Mouse (Mus musculus): ENCODE results near the gene Reg4. TPM values are rescaled to one million over a fixed set of nuclear protein-coding genes. Genes with fewer than 3 reads are reported as not detected.

The Reg4 gene
- total and polyA plus RNA-seq, 2 experiments from 2014 or later, result 0.19 TPM; not detected in 1

GRCm38 (mm10) chr3:98199747-98200146, 22.2 kb upstream of the Reg4 start:
- TF ChIP-seq CTCF (IDR thresholded peaks at IDR 0.05; ENCODE audit: low read depth), result no peak
- Histone ChIP-seq H3K36me3 (ENCODE audit: insufficient read depth, low read length) (no peaks in the 10 kb centered on the region), H3K9me3 (ENCODE audit: low read length) (no peaks in the 10 kb centered on the region), H3K27ac (no peak overlapping the region), H3K4me1 (ENCODE audit: insufficient read depth, low read length) (peaks cover 11% of the 10 kb centered on the region; the same call in 1 of the 2 replicates), H3K27me3 (ENCODE audit: insufficient read depth, low read length) (no peaks in the 10 kb centered on the region), H3K4me2 (ENCODE audit: low read depth, low read length) (no peak overlapping the region), H3K4me3 (ENCODE audit: low read length) (no peak overlapping the region), H3K9ac (replicated peaks; ENCODE audit: low read length) (no peak overlapping the region)
- ATAC-seq (no peak), DNase-seq (ENCODE audit: low spot score) (no peak)
- 74% methylated on average over 5 of the region's 5 CpGs for WGBS

- no peak for ATAC-seq
- 67% methylated on average over 5 of the region's 5 CpGs for WGBS
These were observed 18.7 kb upstream of the Reg4 start for GRCm38 (mm10) chr3:98203282-98203681.

DNA sequence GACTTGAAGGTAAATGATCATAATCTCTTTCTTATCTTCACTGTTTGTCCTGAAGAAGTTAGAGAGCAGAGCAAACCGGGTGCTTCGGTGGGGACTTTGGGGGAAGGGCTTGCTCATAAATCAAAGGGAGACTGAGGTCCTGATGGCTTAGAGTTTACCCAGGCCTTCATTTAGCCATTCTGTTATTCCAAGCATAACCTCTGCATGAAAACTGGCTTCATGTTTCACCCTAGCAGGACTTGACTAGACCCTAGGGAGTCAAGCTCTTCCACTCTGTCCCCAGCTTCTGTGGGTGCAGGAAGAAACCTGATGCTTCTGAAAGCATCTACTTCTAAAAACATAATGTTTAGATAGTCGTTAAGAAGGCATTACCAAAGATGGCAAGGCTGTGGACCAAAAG, 15.0 kb upstream of the Reg4 start:
- H3K9ac ChIP-seq (replicated peaks; ENCODE audit: low read length), result no peak overlapping the region
- H3K9me3 ChIP-seq (ENCODE audit: low read length), result no peaks in the 10 kb centered on the region
- H3K27me3 ChIP-seq (ENCODE audit: insufficient read depth, low read length), result no peaks in the 10 kb centered on the region
- H3K36me3 ChIP-seq (ENCODE audit: insufficient read depth, low read length), result no peaks in the 10 kb centered on the region
- WGBS, result 79% methylated on average over 3 of the region's 3 CpGs
- TF ChIP-seq CTCF (IDR thresholded peaks at IDR 0.05; ENCODE audit: low read depth), result no peak
- H3K4me2 ChIP-seq (ENCODE audit: low read depth, low read length), result no peak overlapping the region
- ATAC-seq, result no peak
- no peaks in the 10 kb centered on the region for H3K4me1 ChIP-seq (ENCODE audit: insufficient read depth, low read length)
- no peak overlapping the region for H3K27ac ChIP-seq
- no peak for DNase-seq (ENCODE audit: low spot score)
- no peak overlapping the region for H3K4me3 ChIP-seq (ENCODE audit: low read length)

More at GRCm38 (mm10) chr3:98203282-98203681, 18.7 kb upstream of the Reg4 start:
- Histone ChIP-seq H3K9me3 (ENCODE audit: low read length) (no peaks in the 10 kb centered on the region), H3K4me1 (ENCODE audit: insufficient read depth, low read length) (peaks cover 5% of the 10 kb centered on the region; the same call in 1 of the 2 replicates), H3K4me2 (ENCODE audit: low read depth, low read length) (no peak overlapping the region), H3K27me3 (ENCODE audit: insufficient read depth, low read length) (no peaks in the 10 kb centered on the region), H3K4me3 (ENCODE audit: low read length) (no peak overlapping the region), H3K36me3 (ENCODE audit: insufficient read depth, low read length) (no peaks in the 10 kb centered on the region), H3K9ac (replicated peaks; ENCODE audit: low read length) (no peak overlapping the region), H3K27ac (no peak overlapping the region)
- no peak for TF ChIP-seq CTCF (IDR thresholded peaks at IDR 0.05; ENCODE audit: low read depth)
- DNase-seq (ENCODE audit: low spot score), result no peak

DNA sequence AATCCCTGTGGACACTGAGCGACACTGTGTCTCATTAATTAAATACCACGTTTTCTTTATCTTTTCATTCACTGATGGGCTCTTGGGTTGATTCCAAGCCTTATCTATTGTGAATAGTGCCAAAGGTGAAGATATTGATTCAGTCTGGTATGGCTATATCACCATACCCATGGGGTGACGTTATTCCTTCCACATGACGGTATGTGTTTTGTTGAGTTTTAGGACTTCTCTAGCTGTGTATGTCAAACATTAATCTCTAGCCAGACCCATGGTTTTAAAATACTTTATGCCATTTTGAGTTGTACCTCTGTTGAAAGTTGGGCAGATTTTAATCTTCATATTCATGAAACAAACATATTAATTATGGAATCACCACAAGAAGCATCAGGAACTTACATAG, 12.8 kb upstream of the Reg4 start:
- ATAC-seq (no peak), DNase-seq (ENCODE audit: low spot score) (no peak)
- Histone ChIP-seq H3K4me3 (ENCODE audit: low read length) (no peak overlapping the region), H3K27ac (no peak overlapping the region), H3K9me3 (ENCODE audit: low read length) (no peaks in the 10 kb centered on the region), H3K27me3 (ENCODE audit: insufficient read depth, low read length) (no peaks in the 10 kb centered on the region), H3K36me3 (ENCODE audit: insufficient read depth, low read length) (no peaks in the 10 kb centered on the region), H3K9ac (replicated peaks; ENCODE audit: low read length) (no peak overlapping the region), H3K4me2 (ENCODE audit: low read depth, low read length) (no peak overlapping the region), H3K4me1 (ENCODE audit: insufficient read depth, low read length) (no peaks in the 10 kb centered on the region)
- TF ChIP-seq CTCF (IDR thresholded peaks at IDR 0.05; ENCODE audit: low read depth), result no peak
- WGBS, result 78% methylated on average over 4 of the region's 4 CpGs

- Histone ChIP-seq H3K4me3 (ENCODE audit: low read length) (no peak overlapping the region), H3K27ac (peak overlapping the region; percentile 54; the same call in 1 of the 2 replicates), H3K27me3 (ENCODE audit: insufficient read depth, low read length) (no peaks in the 10 kb centered on the region), H3K9me3 (ENCODE audit: low read length) (no peaks in the 10 kb centered on the region), H3K4me2 (ENCODE audit: low read depth, low read length) (no peak overlapping the region), H3K36me3 (ENCODE audit: insufficient read depth, low read length) (no peaks in the 10 kb centered on the region), H3K9ac (replicated peaks; ENCODE audit: low read length) (no peak overlapping the region), H3K4me1 (ENCODE audit: insufficient read depth, low read length) (no peaks in the 10 kb centered on the region)
- DNase-seq (ENCODE audit: low spot score), result no peak
- WGBS, result 57% methylated on average over 10 of the region's 10 CpGs
- TF ChIP-seq CTCF (IDR thresholded peaks at IDR 0.05; ENCODE audit: low read depth), result no peak
- ATAC-seq, result no peak
These were observed 11.1 kb upstream of the Reg4 start for GRCm38 (mm10) chr3:98210860-98211259.

DNA sequence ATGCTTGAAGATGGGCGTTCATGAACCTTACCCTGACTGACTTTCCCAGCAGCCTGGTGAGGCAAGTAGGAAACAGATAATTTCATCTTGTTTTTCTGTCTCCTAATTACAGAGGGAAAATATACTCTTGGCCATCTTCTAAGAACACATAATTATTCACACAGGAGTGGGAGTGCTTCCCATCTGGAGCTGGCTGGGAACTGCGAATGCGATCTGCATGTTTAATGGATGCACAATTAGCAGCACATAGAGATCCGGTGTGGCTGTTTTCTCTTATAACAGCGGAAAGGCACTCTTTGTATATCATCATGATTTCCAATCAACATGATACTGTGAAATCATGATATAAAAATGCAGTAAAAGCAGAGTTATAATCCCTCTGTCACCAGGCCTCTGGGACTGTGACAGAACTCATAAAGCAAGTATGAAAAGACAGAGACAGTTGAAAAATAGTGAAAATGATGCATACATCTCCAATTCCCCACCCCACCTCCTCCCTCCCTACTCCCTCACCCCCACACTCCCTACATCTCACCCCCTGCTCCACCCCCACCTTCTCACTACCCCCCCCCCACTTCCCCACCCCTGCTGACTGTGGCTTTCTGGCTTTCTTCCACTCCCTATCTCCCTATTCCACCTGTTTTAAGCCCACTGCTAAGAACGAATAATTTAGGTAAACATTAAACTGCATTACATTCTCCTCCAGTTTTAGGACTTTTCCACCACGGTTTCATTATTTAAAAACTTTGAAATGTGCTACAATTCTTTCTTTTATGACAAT, 10.5 kb upstream of the Reg4 start:
- Histone ChIP-seq H3K9me3 (ENCODE audit: low read length) (no peaks in the 10 kb centered on the region), H3K4me2 (ENCODE audit: low read depth, low read length) (no peak overlapping the region), H3K36me3 (ENCODE audit: insufficient read depth, low read length) (no peaks in the 10 kb centered on the region), H3K27me3 (ENCODE audit: insufficient read depth, low read length) (no peaks in the 10 kb centered on the region), H3K27ac (peak overlapping the region; percentile 54; the same call in 1 of the 2 replicates), H3K4me3 (ENCODE audit: low read length) (no peak overlapping the region), H3K4me1 (ENCODE audit: insufficient read depth, low read length) (no peaks in the 10 kb centered on the region), H3K9ac (replicated peaks; ENCODE audit: low read length) (no peak overlapping the region)
- 0 out of 2 replicates have a peak, but pooled peaks have one; percentile 58 for ATAC-seq
- no peak for TF ChIP-seq CTCF (IDR thresholded peaks at IDR 0.05; ENCODE audit: low read depth)
- WGBS, result 42% methylated on average over 7 of the region's 7 CpGs
- peak; percentile 68 for DNase-seq (ENCODE audit: low spot score)

GRCm38 (mm10) chr3:98216296-98216695, 5.7 kb upstream of the Reg4 start:
- TF ChIP-seq CTCF (IDR thresholded peaks at IDR 0.05; ENCODE audit: low read depth), result no peak
- DNase-seq (ENCODE audit: low spot score), result no peak
- Histone ChIP-seq H3K4me2 (ENCODE audit: low read depth, low read length) (no peak overlapping the region), H3K4me3 (ENCODE audit: low read length) (no peak overlapping the region), H3K36me3 (ENCODE audit: insufficient read depth, low read length) (no peaks in the 10 kb centered on the region), H3K27ac (no peak overlapping the region), H3K9me3 (ENCODE audit: low read length) (no peaks in the 10 kb centered on the region), H3K4me1 (ENCODE audit: insufficient read depth, low read length) (no peaks in the 10 kb centered on the region), H3K9ac (replicated peaks; ENCODE audit: low read length) (no peak overlapping the region), H3K27me3 (ENCODE audit: insufficient read depth, low read length) (no peaks in the 10 kb centered on the region)
- WGBS, result 63% methylated on average over 3 of the region's 3 CpGs
- no peak for ATAC-seq
